Mouse (Mus musculus): ENCODE data around the gene Serpina9. TPM values are rescaled to one million over a fixed set of nuclear protein-coding genes. Genes with fewer than 3 reads are reported as not detected.

Gene Serpina9
- polyA plus RNA-seq, 1 experiment, result not detected

DNA sequence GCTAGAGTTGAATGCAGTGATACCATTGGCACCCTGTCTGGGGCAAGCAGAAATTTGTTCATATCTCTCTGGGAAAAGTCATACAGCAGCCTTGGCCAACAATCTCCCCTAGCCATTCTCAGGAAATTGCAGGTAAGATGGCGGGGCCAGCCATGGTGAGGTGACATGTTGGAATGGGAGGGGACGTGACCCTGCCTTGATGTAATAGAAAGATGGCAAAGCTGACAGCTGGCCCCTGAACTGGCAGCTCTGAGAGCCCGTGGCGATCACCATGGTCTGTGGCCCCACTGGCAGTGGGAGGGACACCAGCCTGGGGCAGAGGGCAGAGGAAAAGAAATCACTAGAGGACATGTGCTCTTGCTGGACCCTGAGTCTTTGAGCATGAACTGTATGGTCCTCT lies 67.3 kb downstream of the Serpina9 start:
- WGBS, result 85% methylated on average over 4 of the region's 4 CpGs
- Histone ChIP-seq H3K4me1 (ENCODE audit: control insufficient read depth, insufficient read depth, insufficient read length) (no peaks in the 10 kb centered on the region), H3K27me3 (ENCODE audit: control insufficient read depth, insufficient read depth, low read length) (no peaks in the 10 kb centered on the region), H3K4me3 (ENCODE audit: extremely low read depth, insufficient read depth, insufficient read length) (no peak overlapping the region), H3K36me3 (ENCODE audit: control insufficient read depth, insufficient read depth, low read length) (no peaks in the 10 kb centered on the region), H3K27ac (ENCODE audit: insufficient read depth, low read length) (no peak overlapping the region)
- TF ChIP-seq CTCF (IDR thresholded peaks at IDR 0.05; ENCODE audit: extremely low read depth, insufficient read depth, insufficient read length, insufficient replicate concordance), result no peak
- no peak for TF ChIP-seq POLR2A (IDR thresholded peaks at IDR 0.05; ENCODE audit: low read depth, low read length)
- no peak for DNase-seq (ENCODE audit: low read depth in 1 of 2, low spot score in 2 of 2)

Other genes with a start within 250 kb of the Serpina9 start
- gene Serpina1d, start 240.2 kb downstream of the Serpina9 start, polyA plus RNA-seq (2012; rRNA removed), result 0.46 and 0.65 TPM in 2 replicates
- gene Serpina1b, start 183.4 kb downstream of the Serpina9 start, polyA plus RNA-seq (2012; rRNA removed), result 2.2 and 19.8 TPM in 2 replicates
- gene Serpina1a, start 150.2 kb downstream of the Serpina9 start, polyA plus RNA-seq (2012; rRNA removed), result 0.64 and 11.8 TPM in 2 replicates
- 0.90 and 6.6 TPM in 2 replicates for gene Serpina1c, start 108.9 kb downstream of the Serpina9 start, polyA plus RNA-seq (2012; rRNA removed)
- 0.67 and 1.0 TPM in 2 replicates for gene Serpina1e, start 54.8 kb downstream of the Serpina9 start, polyA plus RNA-seq (2012; rRNA removed)
- 0.49 and 0.87 TPM in 2 replicates for gene Serpina11, start 23.8 kb downstream of the Serpina9 start, polyA plus RNA-seq (2012; rRNA removed)
- gene Serpina12, start 30.7 kb upstream of the Serpina9 start, polyA plus RNA-seq (2012; rRNA removed), result 0.02 and 0.04 TPM in 2 replicates
- gene Serpina5, start 87.4 kb upstream of the Serpina9 start, polyA plus RNA-seq (2012; rRNA removed), result not detected in 2 replicates
- gene Serpina3a, start 99.0 kb upstream of the Serpina9 start, polyA plus RNA-seq (2012; rRNA removed), result not detected in 2 replicates
- 0.43 and 0.45 TPM in 2 replicates for gene Serpina3b, start 114.2 kb upstream of the Serpina9 start, polyA plus RNA-seq (2012; rRNA removed)
- 0.35 and 0.49 TPM in 2 replicates for gene Serpina3c, start 140.1 kb upstream of the Serpina9 start, polyA plus RNA-seq (2012; rRNA removed)
- gene Serpina3f, start 200.8 kb upstream of the Serpina9 start, polyA plus RNA-seq (2012; rRNA removed), result 3.3 and 6.0 TPM in 2 replicates
- 82.5 and 110 TPM in 2 replicates for gene Serpina3g, start 222.5 kb upstream of the Serpina9 start, polyA plus RNA-seq (2012; rRNA removed)
- 0.45 and 0.76 TPM in 2 replicates for gene Serpina3i, start 249.4 kb upstream of the Serpina9 start, polyA plus RNA-seq (2012; rRNA removed)

Data from spleen, adult 2 months (tissue).